Mouse (Mus musculus) adipocyte (in vitro differentiated cells): Measurements from ENCODE around the gene Birc7.

Source experiments
- DNase-seq: peaks from one replicate; pipeline ENCODE4 v3.0.0-alpha.2; 2016; ENCODE audit warnings: low spot score

Gene Birc7

GRCm38 (mm10) chr2:180928723-180929122, at the start of gene Birc7:
Birc7 (plus strand) TSS chr2:180929023.
- DNase-seq, result no peak

GRCm38 (mm10) chr2:180879365-180880067, 49.3 kb upstream of the Birc7 start:
- DNase-seq, result no peak

GRCm38 (mm10) chr2:180881281-180881680, 47.5 kb upstream of the Birc7 start:
- DNase-seq, result peak; percentile 60

GRCm38 (mm10) chr2:180885270-180885669, 43.6 kb upstream of the Birc7 start:
- no peak for DNase-seq

- DNase-seq, result no peak
Measured at GRCm38 (mm10) chr2:180889271-180889920, 39.4 kb upstream of the Birc7 start.

- DNase-seq, result no peak
Measured at GRCm38 (mm10) chr2:180889921-180890280, 38.9 kb upstream of the Birc7 start.

- DNase-seq, result no peak
Measured at GRCm38 (mm10) chr2:180890422-180891074, 38.3 kb upstream of the Birc7 start.

GRCm38 (mm10) chr2:180891075-180891834, 37.6 kb upstream of the Birc7 start:
- no peak for DNase-seq

- no peak for DNase-seq
Measured at GRCm38 (mm10) chr2:180891835-180892323, 36.9 kb upstream of the Birc7 start.

- no peak for DNase-seq
Measured at GRCm38 (mm10) chr2:180892841-180893521, 35.8 kb upstream of the Birc7 start.

GRCm38 (mm10) chr2:180893537-180894028, 35.2 kb upstream of the Birc7 start:
- DNase-seq, result no peak

- no peak for DNase-seq
Measured at GRCm38 (mm10) chr2:180894029-180894623, 34.7 kb upstream of the Birc7 start.

GRCm38 (mm10) chr2:180894734-180895133, 34.1 kb upstream of the Birc7 start:
- no peak for DNase-seq

GRCm38 (mm10) chr2:180895321-180895720, 33.5 kb upstream of the Birc7 start:
- DNase-seq, result no peak

GRCm38 (mm10) chr2:180895837-180896525, 32.8 kb upstream of the Birc7 start:
- no peak for DNase-seq

- no peak for DNase-seq
Measured at GRCm38 (mm10) chr2:180896819-180897625, 31.8 kb upstream of the Birc7 start.

- DNase-seq, result no peak
Measured at GRCm38 (mm10) chr2:180897857-180898256, 31.0 kb upstream of the Birc7 start.

- DNase-seq, result peak; percentile 62
Measured at GRCm38 (mm10) chr2:180902086-180902485, 26.7 kb upstream of the Birc7 start.

- no peak for DNase-seq
Measured at GRCm38 (mm10) chr2:180904435-180905208, 24.2 kb upstream of the Birc7 start.
